Mouse (Mus musculus) intestine, postnatal 0 days (tissue): Measurements from ENCODE around the gene Ppp2r5b. TPM values are rescaled to one million over a fixed set of nuclear protein-coding genes. Genes with fewer than 3 reads are reported as not detected.

Experiments
- ATAC-seq: fragments of 200-750 bp; cut with Nextera tagmentation; 2 replicates; pipeline ENCODE4 v1.8.0; 2017; ENCODE audit warnings: mild to moderate bottlenecking, moderate TSS enrichment, moderate library complexity
- H3K27ac ChIP-seq: fragments of 300-500 bp; sonication (generic); 2 replicates; pipeline ENCODE4 v1.5.1; 2014; ENCODE audit warnings: mild to moderate bottlenecking, low read depth, low read length, moderate library complexity
- H3K27me3 ChIP-seq: fragments of 300-500 bp; sonication (generic); replicated peaks from 2 replicates; pipeline ENCODE4 v1.6.1; 2014; ENCODE audit warnings: low read length, mixed read lengths; ENCODE audit not compliant: control insufficient read depth, insufficient read depth
- H3K36me3 ChIP-seq: fragments of 300-500 bp; sonication (generic); 2 replicates; pipeline ENCODE4 v1.6.1; 2014; ENCODE audit warnings: mild to moderate bottlenecking, moderate library complexity; ENCODE audit not compliant: control insufficient read depth, insufficient read depth
- H3K4me1 ChIP-seq: fragments of 300-500 bp; sonication (generic); replicated peaks from 2 replicates; pipeline ENCODE4 v1.6.1; 2014; ENCODE audit warnings: antibody characterized with exemption, low read length, mixed read lengths; ENCODE audit not compliant: control insufficient read depth, insufficient read depth
- H3K4me2 ChIP-seq: fragments of 300-500 bp; sonication (generic); replicated peaks from 2 replicates; pipeline ENCODE4 v1.6.1; 2014; ENCODE audit warnings: low read depth, mild to moderate bottlenecking, moderate library complexity
- H3K4me3 ChIP-seq: fragments of 300-500 bp; sonication (generic); 2 replicates; pipeline ENCODE4 v1.5.1; 2014; ENCODE audit warnings: low read depth, low read length
- H3K9ac ChIP-seq: fragments of 300-500 bp; sonication (generic); 2 replicates; pipeline ENCODE4 v1.6.1; 2014; ENCODE audit warnings: mild to moderate bottlenecking, low read depth, low read length
- H3K9me3 ChIP-seq: fragments of 300-500 bp; sonication (generic); 2 replicates; pipeline ENCODE4 v1.6.1; 2016; ENCODE audit warnings: mixed run types; ENCODE audit not compliant: control insufficient read depth
- CTCF ChIP-seq: sonication (generic); IDR thresholded peaks from 2 replicates; pipeline ENCODE4 v1.5.1; 2016; ENCODE audit warnings: low read depth, mild to moderate bottlenecking, control low read depth, antibody characterized with exemption, moderate library complexity
- WGBS: fragments of 180-500 bp; shearing (Covaris S2); extraction: QIAGEN DNeasy Blood & Tissue Kit; methylation state at CpG from one replicate; pipeline ENCODE4 v1.1.7; 2014; 5-methylcytosine and 5-hydroxymethylcytosine counted together
- polyA plus RNA-seq: library from polyadenylated mRNA; unstranded; fragments of >200 nt; fragmentation: Nextera tagmentation; extraction: Ambion mirVana; gene quantifications from 2 replicates; pipeline ENCODE4 v1.2.1, GENCODE M21; 2015

Gene Ppp2r5b
- polyA plus RNA-seq, 1 experiment from 2014 or later = 15.2 TPM

GRCm38 (mm10) chr19:6260428-6260827 lies 24.8 kb upstream of the Ppp2r5b start:
- no peaks in the 10 kb centered on the region for H3K9me3 ChIP-seq
- peaks cover 59% of the 10 kb centered on the region for H3K36me3 ChIP-seq
- TF ChIP-seq CTCF = peak; percentile 62
- WGBS = 83% methylated on average over 2 of the region's 2 CpGs
- H3K4me1 ChIP-seq = 0 out of 2 replicates have a peak, but pooled peaks cover 3% of the 10 kb centered on the region
- H3K27me3 ChIP-seq = no peaks in the 10 kb centered on the region
- H3K4me2 ChIP-seq = no peak overlapping the region
- no peak overlapping the region for H3K9ac ChIP-seq
- no peak overlapping the region for H3K27ac ChIP-seq
- H3K4me3 ChIP-seq = no peak overlapping the region
- no peak for ATAC-seq

GRCm38 (mm10) chr19:6253021-6253420 lies 17.3 kb upstream of the Ppp2r5b start:
- H3K27me3 ChIP-seq = no peaks in the 10 kb centered on the region
- WGBS = 84% methylated on average over 4 of the region's 4 CpGs
- H3K9ac ChIP-seq = no peak overlapping the region
- no peak overlapping the region for H3K27ac ChIP-seq
- no peak overlapping the region for H3K4me3 ChIP-seq
- TF ChIP-seq CTCF = no peak
- no peak for ATAC-seq
- no peaks in the 10 kb centered on the region for H3K4me1 ChIP-seq
- no peak overlapping the region for H3K4me2 ChIP-seq
- no peaks in the 10 kb centered on the region for H3K9me3 ChIP-seq
- peaks cover 88% of the 10 kb centered on the region for H3K36me3 ChIP-seq

GRCm38 (mm10) chr19:6247526-6248300 lies 12.0 kb upstream of the Ppp2r5b start:
- Histone ChIP-seq H3K4me2 (no peak overlapping the region), H3K9ac (no peak overlapping the region), H3K36me3 (peaks cover 73% of the 10 kb centered on the region), H3K27me3 (no peaks in the 10 kb centered on the region), H3K4me1 (no peaks in the 10 kb centered on the region), H3K9me3 (no peaks in the 10 kb centered on the region), H3K27ac (no peak overlapping the region), H3K4me3 (no peak overlapping the region)
- WGBS = 95% methylated on average over 29 of the region's 29 CpGs
- no peak for TF ChIP-seq CTCF
- ATAC-seq = no peak

GRCm38 (mm10) chr19:6245806-6246205 lies 10.1 kb upstream of the Ppp2r5b start:
- 69% methylated on average over 1 of the region's 1 CpGs for WGBS
- H3K9me3 ChIP-seq = no peaks in the 10 kb centered on the region
- peaks cover 55% of the 10 kb centered on the region for H3K36me3 ChIP-seq
- no peak overlapping the region for H3K27ac ChIP-seq
- no peak overlapping the region for H3K9ac ChIP-seq
- no peak for ATAC-seq
- H3K4me1 ChIP-seq = 0 out of 2 replicates have a peak, but pooled peaks cover 2% of the 10 kb centered on the region
- no peak overlapping the region for H3K4me2 ChIP-seq
- no peaks in the 10 kb centered on the region for H3K27me3 ChIP-seq
- no peak for TF ChIP-seq CTCF
- H3K4me3 ChIP-seq = no peak overlapping the region

GRCm38 (mm10) chr19:6243226-6243625 lies 7.6 kb upstream of the Ppp2r5b start:
- Histone ChIP-seq H3K4me2 (peak overlapping the region; percentile 88; the same call in 1 of the 2 replicates), H3K9ac (no peak overlapping the region), H3K36me3 (peaks cover 40% of the 10 kb centered on the region), H3K4me1 (0 out of 2 replicates have a peak, but pooled peaks cover 2% of the 10 kb centered on the region), H3K27me3 (no peaks in the 10 kb centered on the region), H3K27ac (no peak overlapping the region), H3K9me3 (no peaks in the 10 kb centered on the region), H3K4me3 (no peak overlapping the region)
- no peak for ATAC-seq
- TF ChIP-seq CTCF = no peak
- 61% methylated on average over 5 of the region's 5 CpGs for WGBS

- H3K27ac ChIP-seq = peak overlapping the region; percentile 77
- peak overlapping the region; percentile 88 for H3K4me2 ChIP-seq
- 0% methylated on average over 4 of the region's 4 CpGs for WGBS
- H3K27me3 ChIP-seq = no peaks in the 10 kb centered on the region
- H3K9ac ChIP-seq = peak overlapping the region; percentile 77
- peak; percentile 17 for ATAC-seq
- no peak for TF ChIP-seq CTCF
- H3K4me3 ChIP-seq = peak overlapping the region; percentile 90
- 0 out of 2 replicates have a peak, but pooled peaks cover 2% of the 10 kb centered on the region for H3K4me1 ChIP-seq
- no peaks in the 10 kb centered on the region for H3K9me3 ChIP-seq
- H3K36me3 ChIP-seq = peaks cover 30% of the 10 kb centered on the region
These were observed 6.6 kb upstream of the Ppp2r5b start for GRCm38 (mm10) chr19:6242281-6242680.
